Mouse (Mus musculus) kidney, adult 9 months (tissue): ENCODE results near the gene Tex26.
A peak's percentile ranks its signal among the peaks of the same experiment; 100 is the strongest.

Experiments used
- DNase-seq: peaks from one replicate; pipeline ENCODE4 v3.0.0; 2022

Tex26 gene

DNA sequence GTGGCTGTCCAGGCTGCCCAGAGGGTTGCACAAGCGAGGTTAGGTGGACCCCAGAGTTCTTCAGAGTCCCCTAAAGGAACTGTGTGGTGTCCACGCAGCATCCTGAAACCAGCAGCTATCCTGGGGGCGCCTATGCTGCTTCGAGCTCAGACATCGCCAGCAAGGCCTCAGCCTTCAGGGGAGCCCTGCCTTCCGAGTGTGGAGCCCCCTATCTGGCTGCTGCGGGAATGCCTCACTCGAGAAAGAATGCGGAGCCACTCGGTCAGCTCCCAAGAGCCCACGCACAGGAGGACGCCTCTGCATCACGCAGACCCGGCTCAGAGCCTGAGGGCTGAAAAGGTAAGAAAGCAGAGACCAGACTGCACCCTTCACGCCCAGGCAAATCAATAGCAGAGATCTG lies 50.8 kb downstream of the Tex26 start:
- DNase-seq: no peak

DNA sequence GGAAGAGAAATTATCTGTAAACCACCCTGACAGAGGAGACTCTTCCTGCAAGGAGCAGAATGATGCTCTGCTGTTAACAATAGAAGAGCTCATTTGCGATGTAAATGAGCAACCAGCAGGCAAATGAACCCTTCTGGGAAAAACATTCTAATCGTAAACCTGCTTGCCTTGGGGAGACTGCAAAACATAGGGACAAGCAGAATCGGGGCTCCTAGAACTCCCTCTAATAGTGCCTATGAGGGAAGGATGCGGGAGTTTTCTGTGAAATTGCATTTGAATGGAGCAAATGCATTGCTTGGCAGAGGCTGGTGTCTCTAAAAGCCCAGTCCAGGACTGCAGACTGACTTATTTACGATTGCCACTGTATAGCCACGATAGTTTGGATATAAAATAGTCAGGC lies 56.2 kb downstream of the Tex26 start:
- DNase-seq: no peak

DNA sequence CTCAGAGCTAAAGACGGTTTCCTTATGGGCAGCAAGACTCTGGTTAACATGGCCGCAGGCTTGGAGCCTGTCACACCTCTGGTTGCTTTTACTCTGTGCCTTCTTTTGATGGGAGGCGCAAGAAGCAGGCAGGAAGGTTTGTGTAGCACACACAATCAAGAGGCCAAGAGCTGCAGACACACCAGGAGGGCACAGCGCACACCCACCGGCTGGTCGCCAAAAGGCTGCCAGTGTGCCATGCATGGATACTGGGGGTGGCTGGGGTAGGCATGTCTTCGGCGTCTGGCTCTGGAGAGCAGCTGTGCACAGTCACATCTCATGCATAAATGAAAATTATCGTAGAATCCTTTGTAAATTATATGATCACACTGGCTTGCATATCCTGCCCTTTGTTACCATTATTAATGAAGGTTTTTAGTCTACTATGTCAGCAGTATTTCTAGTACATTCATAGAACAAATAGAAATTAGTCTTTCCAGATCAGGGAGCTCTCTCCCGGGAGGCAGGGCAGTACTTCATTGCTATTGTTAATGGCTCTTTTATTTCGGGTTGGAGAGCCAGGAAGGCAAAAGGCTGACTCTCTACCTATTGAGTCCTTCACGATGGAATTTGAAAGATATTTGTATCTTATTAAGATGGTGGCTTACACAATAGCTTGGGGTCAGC lies 57.1 kb downstream of the Tex26 start:
- no peak for DNase-seq

DNA sequence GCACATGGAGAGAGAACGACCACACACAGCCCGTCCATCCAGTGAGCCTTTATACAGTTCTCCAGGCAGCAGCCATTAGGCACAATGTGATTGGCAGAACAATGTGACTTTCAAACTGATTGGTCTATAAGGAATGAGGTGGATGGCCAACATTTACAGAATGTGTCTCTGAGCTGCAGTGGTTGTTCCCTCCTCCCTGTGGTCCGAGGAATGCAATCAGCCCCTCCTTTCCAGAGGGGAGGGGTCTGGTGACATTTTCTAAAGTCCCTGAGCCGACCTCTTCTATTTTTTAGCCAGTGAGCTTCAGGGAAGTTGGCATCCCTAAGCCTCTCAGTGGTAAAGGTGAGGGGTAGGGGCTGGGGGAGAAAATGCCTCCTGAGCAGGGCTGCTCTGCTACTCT lies 60.5 kb downstream of the Tex26 start:
- no peak for DNase-seq

DNA sequence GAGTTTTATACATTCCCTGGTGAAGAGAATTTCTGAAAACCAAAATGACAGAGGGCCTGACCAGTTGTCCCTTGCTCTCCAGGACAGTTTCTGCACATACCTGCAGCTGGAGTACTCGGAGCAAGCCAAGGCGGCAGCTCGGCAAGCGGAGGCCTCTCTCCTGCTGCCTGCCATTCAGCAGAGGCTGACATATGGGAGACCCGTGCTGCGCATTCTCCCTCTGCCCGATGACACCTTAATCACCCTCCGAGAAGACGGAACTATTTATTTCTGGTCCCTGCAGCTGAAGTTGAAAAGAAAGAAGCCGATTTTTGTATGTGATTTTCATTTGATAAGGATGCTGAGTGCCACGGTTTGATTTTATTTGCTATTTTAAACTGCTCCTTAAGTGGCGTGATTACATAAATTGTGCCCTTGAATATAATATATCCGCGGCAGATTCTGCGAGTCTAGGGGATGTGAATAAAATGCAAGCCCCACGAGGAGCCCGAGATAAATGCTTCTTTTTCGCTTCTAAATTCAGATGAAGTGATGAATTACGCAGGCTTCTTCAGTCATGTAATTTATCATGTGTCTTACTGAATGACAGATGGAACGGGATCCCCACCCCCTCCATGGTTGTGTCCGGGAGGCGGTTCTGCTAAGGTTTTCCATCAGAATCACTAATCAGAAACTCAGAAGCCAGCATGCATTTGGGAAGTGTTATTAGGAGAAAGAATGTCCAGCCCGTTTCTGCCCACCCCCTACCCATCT lies 64.1 kb downstream of the Tex26 start:
- no peak for DNase-seq

DNA sequence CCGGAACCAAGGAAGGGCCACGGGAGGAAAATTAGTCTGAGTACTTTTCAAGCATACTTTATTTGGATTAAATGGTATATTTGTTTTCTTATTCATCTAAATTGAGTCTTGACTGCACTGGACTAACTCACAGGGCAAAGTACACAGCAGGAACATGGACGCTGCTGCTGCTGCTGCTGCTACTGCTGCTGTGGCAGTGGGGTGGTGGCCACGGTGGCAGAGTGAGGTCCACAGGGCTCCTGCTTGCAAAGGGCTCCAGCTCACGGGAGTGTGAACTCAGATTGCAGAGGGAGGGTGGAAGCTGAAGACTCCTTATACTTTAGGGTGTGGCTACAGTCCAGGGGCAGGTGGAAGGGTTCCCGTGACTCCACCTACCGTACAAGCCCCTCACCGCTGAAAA lies 65.5 kb downstream of the Tex26 start:
- DNase-seq: no peak

DNA sequence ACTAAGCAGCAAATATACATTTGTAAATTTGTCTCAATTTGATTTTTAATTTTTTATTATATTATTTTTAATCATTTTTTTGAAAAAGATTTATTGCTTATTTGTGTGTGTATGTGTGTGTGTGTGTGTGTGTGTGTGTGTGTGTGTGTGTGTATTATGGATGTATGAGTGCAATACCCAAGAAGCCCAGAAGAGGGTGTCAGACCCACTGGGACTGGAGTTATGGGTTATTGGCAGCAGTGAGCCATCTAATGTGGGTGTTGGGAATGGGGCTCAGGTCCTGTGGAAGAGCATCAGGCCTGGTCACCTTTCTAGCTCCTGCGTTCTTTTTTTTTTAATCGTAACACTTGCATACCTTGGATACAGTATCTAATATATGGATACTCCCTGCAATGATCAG lies 66.6 kb downstream of the Tex26 start:
- DNase-seq: no peak

DNA sequence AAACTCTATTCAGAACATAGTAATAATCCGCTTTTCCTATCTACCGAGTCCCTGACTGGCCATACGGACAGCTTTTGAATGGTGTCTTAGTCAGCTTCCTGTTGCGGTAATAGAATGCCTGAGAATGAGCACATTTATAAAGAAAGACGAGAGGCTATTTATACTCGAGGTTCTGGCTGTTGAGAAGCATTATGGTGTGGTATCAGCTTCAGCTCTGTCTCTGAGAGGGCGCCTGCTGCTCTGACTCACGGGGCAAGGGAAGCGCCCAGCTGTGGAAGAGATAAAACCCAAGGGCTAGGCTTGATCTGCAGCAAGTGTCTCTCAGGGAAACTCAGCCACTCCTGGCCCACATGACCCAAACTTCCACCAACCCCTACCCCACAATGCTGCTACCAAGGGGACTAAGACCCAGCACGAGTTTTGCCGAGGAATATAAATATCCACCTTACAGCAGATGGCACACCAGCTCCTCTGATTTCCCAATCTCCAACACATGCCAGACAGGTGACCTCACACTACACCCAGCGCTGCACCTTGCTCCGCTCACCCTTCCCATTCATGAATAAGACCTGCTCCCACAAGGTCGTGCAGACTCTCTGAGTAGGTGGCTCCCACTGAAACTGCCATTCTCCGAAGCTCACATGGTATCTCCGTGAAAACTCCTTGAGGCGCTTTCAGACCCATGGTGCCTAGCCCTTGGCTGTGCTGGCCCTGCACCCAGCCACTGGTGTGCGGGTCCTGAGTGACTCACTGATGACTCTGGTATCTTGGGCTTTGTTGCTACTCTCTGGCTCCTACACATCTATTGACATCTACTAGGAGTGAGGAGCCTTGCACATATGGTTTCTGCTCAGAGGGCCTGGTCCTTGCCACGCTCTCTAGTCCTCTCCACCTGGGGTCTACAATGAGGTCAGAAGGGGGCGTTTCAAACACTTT lies 68.9 kb downstream of the Tex26 start:
- DNase-seq: no peak

DNA sequence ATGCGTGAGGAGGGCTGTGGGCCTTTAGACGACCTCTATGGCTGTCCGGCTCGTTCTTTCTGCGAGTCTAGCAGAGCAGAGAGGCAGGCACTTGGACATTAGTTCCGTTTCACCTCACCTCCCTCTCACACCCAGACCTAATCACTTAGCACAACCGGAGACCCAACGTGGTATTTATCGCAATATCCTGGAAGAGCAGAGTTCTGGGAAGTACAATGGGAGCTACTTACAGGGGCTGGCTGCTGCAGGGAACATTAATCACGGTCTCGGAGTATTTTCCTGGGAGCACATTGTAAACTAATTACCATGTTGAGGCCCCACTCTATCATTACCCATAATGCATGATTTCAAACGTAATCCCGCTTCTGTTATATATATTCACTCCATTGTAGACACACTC lies 70.9 kb downstream of the Tex26 start:
- DNase-seq: no peak

DNA sequence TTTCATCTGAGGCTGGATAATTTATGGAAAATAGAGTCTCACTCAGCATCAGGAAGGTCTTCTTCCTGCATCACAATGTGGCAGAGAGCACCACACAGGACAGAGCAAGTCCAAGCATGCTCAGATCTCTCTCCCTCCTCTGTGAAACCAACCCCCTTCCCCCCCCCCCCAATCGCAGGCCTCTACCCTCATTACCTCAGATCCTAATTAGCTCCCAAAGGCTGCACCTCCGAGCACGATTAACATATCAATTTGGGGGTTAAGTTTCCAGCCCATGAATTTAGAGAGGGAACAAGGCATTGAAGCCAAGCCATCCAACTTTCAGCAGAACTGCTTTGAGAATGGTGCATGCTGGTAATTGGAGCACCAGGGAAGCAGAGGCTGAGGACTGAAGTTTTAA lies 73.2 kb downstream of the Tex26 start:
- DNase-seq: no peak

DNA sequence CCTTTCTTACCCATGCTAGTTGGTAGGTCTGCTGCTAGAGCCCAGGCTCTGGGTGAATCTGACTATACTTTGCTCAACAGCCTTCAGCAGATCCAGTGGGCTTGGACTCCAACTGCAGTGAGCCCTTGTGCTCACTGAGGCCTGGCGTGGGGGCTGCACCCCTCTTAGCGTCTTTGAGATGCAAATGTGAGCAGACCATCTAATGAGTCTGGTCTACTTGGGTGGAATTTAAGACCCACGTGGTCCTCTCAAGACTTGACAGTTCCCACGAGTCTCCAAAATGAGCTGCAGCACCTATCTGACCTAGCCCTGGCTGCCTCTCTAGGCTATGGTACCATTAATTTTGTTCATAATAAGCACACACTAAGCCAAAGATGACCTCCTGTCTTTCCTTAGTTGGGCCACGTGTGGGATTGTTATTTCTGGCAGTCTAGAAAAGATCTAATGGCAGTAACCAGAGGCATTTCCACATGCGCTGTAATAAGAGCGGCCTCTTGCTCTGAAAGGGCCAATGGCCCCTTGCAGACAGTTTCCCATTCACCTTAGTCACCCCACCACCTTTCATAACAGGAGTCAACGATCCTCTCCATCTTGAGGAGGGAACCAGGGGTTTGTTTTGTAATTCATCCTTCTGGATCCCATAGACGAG lies 74.1 kb downstream of the Tex26 start:
- DNase-seq: no peak

DNA sequence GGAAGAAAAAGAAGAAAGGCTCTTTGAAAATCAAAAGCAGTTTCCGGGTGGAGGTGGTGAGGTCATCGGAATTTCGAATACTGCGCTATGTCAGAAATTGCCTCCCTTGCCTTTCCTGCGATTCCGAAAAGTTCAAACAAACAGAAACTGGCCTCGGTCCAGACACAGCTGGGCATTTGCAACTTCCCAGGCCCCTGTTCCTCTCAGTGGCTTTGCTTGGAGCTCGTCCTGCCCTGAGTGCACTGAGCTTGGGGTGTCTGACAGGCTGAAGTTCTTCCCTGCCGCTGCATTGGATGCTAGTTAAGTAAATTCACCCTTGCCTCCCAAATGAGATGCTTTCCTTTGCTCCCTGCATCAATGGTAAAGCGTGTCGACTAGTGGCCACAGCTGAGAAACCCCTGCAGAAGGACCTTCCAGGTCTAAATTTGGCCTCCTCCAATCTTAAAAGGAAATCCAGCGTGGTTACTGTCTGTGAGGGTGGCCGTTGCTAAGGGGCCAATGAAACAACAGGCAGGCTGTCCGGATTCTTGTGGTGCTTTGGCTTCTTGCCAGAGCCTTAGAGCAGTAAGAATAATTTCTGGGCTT lies 74.7 kb downstream of the Tex26 start:
- DNase-seq: peak; percentile 19

DNA sequence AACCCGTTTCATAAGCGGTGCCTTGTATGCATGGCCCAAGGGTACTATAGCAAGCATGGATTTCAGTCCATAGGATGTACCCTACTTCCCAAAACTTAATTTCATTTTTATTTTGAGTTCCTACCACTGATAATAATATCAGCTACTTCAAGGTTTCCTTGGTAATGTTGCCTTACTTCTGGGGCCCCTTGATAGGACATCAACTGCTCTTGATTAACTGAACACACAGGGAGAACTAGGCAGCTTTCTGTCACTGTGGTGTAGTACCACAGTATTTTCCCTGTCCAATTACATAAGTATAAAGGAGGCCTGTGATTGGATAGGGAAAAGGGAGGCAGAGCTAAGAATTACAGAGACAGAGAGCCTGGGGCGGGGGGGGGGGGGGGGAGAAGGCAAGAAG lies 75.4 kb downstream of the Tex26 start:
- no peak for DNase-seq

DNA sequence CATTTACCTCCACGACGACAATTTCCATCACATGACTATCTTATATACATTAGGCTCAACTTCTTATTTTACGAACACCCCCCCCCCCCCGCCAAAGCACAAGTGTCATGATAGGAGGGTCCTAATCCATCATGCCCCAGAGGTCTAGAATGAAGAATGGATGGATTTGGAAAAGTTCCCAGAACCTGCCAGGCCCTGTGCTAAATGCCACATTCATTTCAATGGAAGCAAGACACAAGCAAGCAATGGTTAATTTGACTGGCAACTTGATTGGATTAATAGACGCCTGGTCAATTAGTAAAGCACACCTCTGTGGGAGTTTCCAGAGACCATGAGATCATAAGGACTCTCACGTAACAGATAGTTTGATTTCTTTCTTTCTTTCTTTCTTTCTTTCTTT lies 77.7 kb downstream of the Tex26 start:
- no peak for DNase-seq
